20 mouse cellular contexts compared by ENCODE assay signal in the genomic region with DNA sequence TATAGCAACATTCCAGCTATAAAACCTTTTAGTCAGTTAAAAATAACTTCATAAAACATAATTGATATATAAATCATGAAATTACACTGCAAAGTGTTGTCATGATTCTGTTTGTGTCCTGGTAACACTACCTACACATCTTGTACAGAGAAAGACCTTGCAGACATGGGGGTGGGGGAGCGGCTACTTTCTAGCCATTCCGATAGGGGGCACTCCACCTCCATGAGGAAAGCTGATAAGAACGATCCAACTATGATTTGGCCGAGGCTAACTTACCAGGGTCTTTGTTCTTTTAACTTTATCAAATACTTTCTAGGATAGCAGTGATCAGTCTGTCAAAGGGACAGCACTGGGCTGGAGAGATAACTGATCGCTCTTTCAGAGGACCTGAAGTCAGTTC. TPM values are rescaled to one million over a fixed set of nuclear protein-coding genes. Genes with fewer than 3 reads are reported as not detected.
DNase-seq lines count a peak whose midpoint lies in the region; ATAC-seq and TF ChIP-seq lines count a peak whose summit lies in the region.
"Had no signal": no experiment of that assay in that cellular context is flagged by ENCODE, and none has a peak within 500 bp of the region (broad histone marks: within the 10 kb centered on the region; RNA-seq: fewer than 3 reads in every experiment).

No protein-coding gene starts in this region.

- no peak for TF ChIP-seq EP300 in stomach, postnatal 0 days (optimal IDR thresholded peaks at IDR 0.05)

- no peak for ATAC-seq in stomach, postnatal 0 days (ENCODE audit: low FRiP score, low TSS enrichment)
- ATAC-seq: forebrain, embryonic 15.5 days; hindbrain, postnatal 0 days had no signal

- H3K27ac ChIP-seq in layer of hippocampus, adult 2 months, result no peak overlapping the region
- no peak overlapping the region for H3K27ac ChIP-seq in stomach, postnatal 0 days (replicated peaks)
- H3K27ac ChIP-seq: embryonic facial prominence, embryonic 12.5 days; forebrain, embryonic 15.5 days; hindbrain, postnatal 0 days; midbrain, embryonic 10.5 days had no signal

- peak; percentile 42 for TF ChIP-seq CTCF in layer of hippocampus, adult 2 months (conservative IDR thresholded peaks at IDR 0.05)
- peak; percentile 19; the same call in 1 of the 2 replicates for TF ChIP-seq CTCF in stomach, postnatal 0 days (IDR thresholded peaks at IDR 0.05; ENCODE audit: low read depth)

- H3K9me3 ChIP-seq in stomach, postnatal 0 days (ENCODE audit: control insufficient read depth, low read length), result no peaks in the 10 kb centered on the region
- H3K9me3 ChIP-seq: embryonic facial prominence, embryonic 12.5 days; forebrain, embryonic 15.5 days; liver, embryonic 13.5 days; midbrain, embryonic 10.5 days had no signal

- no peaks in the 10 kb centered on the region for H3K4me1 ChIP-seq in stomach, postnatal 0 days (replicated peaks; ENCODE audit: control insufficient read depth, insufficient read depth)
- H3K4me1 ChIP-seq: forebrain, embryonic 15.5 days had no signal

- H3K4me2 ChIP-seq in stomach, postnatal 0 days (replicated peaks; ENCODE audit: low read depth), result no peak overlapping the region
- H3K4me2 ChIP-seq: embryonic facial prominence, embryonic 12.5 days; forebrain, embryonic 15.5 days; liver, embryonic 13.5 days had no signal

- H3K4me3 ChIP-seq in layer of hippocampus, adult 2 months, result no peak overlapping the region
- H3K4me3 ChIP-seq in stomach, postnatal 0 days (ENCODE audit: low read depth, low read length), result no peak overlapping the region
- H3K4me3 ChIP-seq: embryonic facial prominence, embryonic 12.5 days; forebrain, embryonic 15.5 days; liver, embryonic 13.5 days; midbrain, embryonic 10.5 days had no signal

- H3K9ac ChIP-seq in stomach, postnatal 0 days (ENCODE audit: low read length), result no peak overlapping the region
- H3K9ac ChIP-seq: embryonic facial prominence, embryonic 12.5 days; forebrain, embryonic 15.5 days; liver, embryonic 13.5 days had no signal

- no peak for DNase-seq in layer of hippocampus, adult 2 months (ENCODE audit: low spot score in 2 of 2)
- DNase-seq in layer of hippocampus, postnatal 14 days (ENCODE audit: low spot score in 2 of 2), result no peak
- peak; percentile 50 for DNase-seq in thymus, postnatal 14 days
- no peak for DNase-seq in thymus, postnatal 25 days
- peak; percentile 88 for DNase-seq in R1 (ENCODE audit: low read depth, low spot score)
- DNase-seq in stomach, postnatal 0 days (ENCODE audit: low spot score), result no peak
- no peak for DNase-seq in ovary, postnatal 10 days (ENCODE audit: low spot score)
- no peak for DNase-seq in adrenal gland, postnatal 25 days
- DNase-seq: adrenal gland, adult 2 months; cerebellum, adult 11 months; heart, postnatal 4 days; kidney, adult 9 months; kidney, postnatal 36 days; liver, embryonic 13.5 days; lung, postnatal 10 days; right cerebral cortex, postnatal 14 days had no signal

- 83% methylated on average over 5 of the region's 5 CpGs for WGBS in stomach, postnatal 0 days

- H3K36me3 ChIP-seq in stomach, postnatal 0 days (ENCODE audit: control insufficient read depth, insufficient read depth, low read length), result no peaks in the 10 kb centered on the region
- H3K36me3 ChIP-seq: embryonic facial prominence, embryonic 12.5 days; forebrain, embryonic 15.5 days; liver, embryonic 13.5 days; midbrain, embryonic 10.5 days had no signal

- H3K27me3 ChIP-seq in stomach, postnatal 0 days (ENCODE audit: control insufficient read depth, insufficient read depth, low read length), result no peaks in the 10 kb centered on the region
- H3K27me3 ChIP-seq: embryonic facial prominence, embryonic 12.5 days; forebrain, embryonic 15.5 days had no signal

RNA-seq across cellular contexts. Expression of a gene that starts 17.1 kb away (rescaled TPM):
- 100 to 1,000 TPM; 110 to 124 TPM for total RNA-seq in layer of hippocampus, adult 2 months (2021)
- 100 to 1,000 TPM; 110 to 130 TPM for total RNA-seq in layer of hippocampus, postnatal 14 days (2021)
- polyA plus RNA-seq in stomach, postnatal 0 days (2015; fragmentation: Nextera tagmentation; extraction: Ambion mirVana), result 8.9 TPM in 2 replicates
- total RNA-seq in adrenal gland, postnatal 25 days (2021), result 18.0 and 21.1 TPM in 2 replicates

RNA-seq across cellular contexts. Expression of a gene that starts 52.0 kb away (rescaled TPM):
- total RNA-seq in layer of hippocampus, adult 2 months (2021), result 10 to 100 TPM; 12.1 to 14.1 TPM
- 10 to 100 TPM; 11.8 to 13.5 TPM for total RNA-seq in layer of hippocampus, postnatal 14 days (2021)
- 15.5 and 15.8 TPM in 2 replicates for polyA plus RNA-seq in stomach, postnatal 0 days (2015; fragmentation: Nextera tagmentation; extraction: Ambion mirVana)
- 25.0 and 27.7 TPM in 2 replicates for total RNA-seq in adrenal gland, postnatal 25 days (2021)

Comparison
In these comparisons a context has a peak if more than half of its experiments do, and no peak if none do; other contexts are left out.
1. DNase-seq: peak in thymus, postnatal 14 days (single experiment) and R1 (single experiment); none in layer of hippocampus, adult 2 months (0 of 2), layer of hippocampus, postnatal 14 days (0 of 2), thymus, postnatal 25 days (single experiment), stomach, postnatal 0 days (single experiment), ovary, postnatal 10 days (single experiment) and adrenal gland, postnatal 25 days (single experiment).